Mouse (Mus musculus) cerebellum, adult 2 months (tissue): ENCODE results near the gene Tmed6. TPM values are rescaled to one million over a fixed set of nuclear protein-coding genes. Genes with fewer than 3 reads are reported as not detected.

ENCODE experiments used
- DNase-seq, 2 experiments: peaks; one replicate each; pipeline ENCODE4 v3.0.0; 2021
- H3K27ac ChIP-seq: fragments of 200-500 bp; 2 replicates; pipeline ENCODE4 v1.5.1; 2012; ENCODE audit warnings: low read length, control low read depth, inconsistent platforms; ENCODE audit not compliant: insufficient read depth
- H3K27me3 ChIP-seq: fragments of 200-500 bp; 2 replicates; pipeline ENCODE4 v1.6.1; 2012; ENCODE audit warnings: inconsistent platforms, mild to moderate bottlenecking, low read length, moderate library complexity; ENCODE audit not compliant: control insufficient read depth, insufficient read depth
- H3K4me1 ChIP-seq: fragments of 200-500 bp; 2 replicates; pipeline ENCODE4 v1.6.1; 2011; ENCODE audit warnings: low read length; ENCODE audit not compliant: control insufficient read depth, insufficient read depth
- H3K4me3 ChIP-seq: fragments of 200-500 bp; replicated peaks from 2 replicates; pipeline ENCODE3; 2011; ENCODE audit warnings: mild to moderate bottlenecking, low read depth, low read length, control low read depth; ENCODE audit not compliant: insufficient read depth
- CTCF ChIP-seq: fragments of 200-500 bp; IDR thresholded peaks from 2 replicates; pipeline ENCODE4 v1.5.1; 2011; ENCODE audit warnings: low read depth, mild to moderate bottlenecking, control low read depth, low read length, moderate library complexity, borderline replicate concordance; ENCODE audit not compliant: insufficient read depth
- POLR2A ChIP-seq: fragments of 200-500 bp; IDR thresholded peaks from 2 replicates; pipeline ENCODE4 v1.6.1; 2011; ENCODE audit warnings: low read length, control low read depth, borderline replicate concordance; ENCODE audit not compliant: insufficient read depth
- WGBS: fragments of 180-500 bp; shearing (Covaris S2); methylation state at CpG from one replicate; pipeline ENCODE4 v1.1.7; 2018; 5-methylcytosine and 5-hydroxymethylcytosine counted together
- polyA plus RNA-seq: library from polyadenylated mRNA; depleted of rRNA; stranded (reverse); fragments of >200 nt; gene quantifications from 2 replicates; pipeline ENCODE4 v1.2.3, GENCODE M21; 2012; rRNA removed

The Tmed6 gene
- polyA plus RNA-seq: not detected in 2 replicates

DNA sequence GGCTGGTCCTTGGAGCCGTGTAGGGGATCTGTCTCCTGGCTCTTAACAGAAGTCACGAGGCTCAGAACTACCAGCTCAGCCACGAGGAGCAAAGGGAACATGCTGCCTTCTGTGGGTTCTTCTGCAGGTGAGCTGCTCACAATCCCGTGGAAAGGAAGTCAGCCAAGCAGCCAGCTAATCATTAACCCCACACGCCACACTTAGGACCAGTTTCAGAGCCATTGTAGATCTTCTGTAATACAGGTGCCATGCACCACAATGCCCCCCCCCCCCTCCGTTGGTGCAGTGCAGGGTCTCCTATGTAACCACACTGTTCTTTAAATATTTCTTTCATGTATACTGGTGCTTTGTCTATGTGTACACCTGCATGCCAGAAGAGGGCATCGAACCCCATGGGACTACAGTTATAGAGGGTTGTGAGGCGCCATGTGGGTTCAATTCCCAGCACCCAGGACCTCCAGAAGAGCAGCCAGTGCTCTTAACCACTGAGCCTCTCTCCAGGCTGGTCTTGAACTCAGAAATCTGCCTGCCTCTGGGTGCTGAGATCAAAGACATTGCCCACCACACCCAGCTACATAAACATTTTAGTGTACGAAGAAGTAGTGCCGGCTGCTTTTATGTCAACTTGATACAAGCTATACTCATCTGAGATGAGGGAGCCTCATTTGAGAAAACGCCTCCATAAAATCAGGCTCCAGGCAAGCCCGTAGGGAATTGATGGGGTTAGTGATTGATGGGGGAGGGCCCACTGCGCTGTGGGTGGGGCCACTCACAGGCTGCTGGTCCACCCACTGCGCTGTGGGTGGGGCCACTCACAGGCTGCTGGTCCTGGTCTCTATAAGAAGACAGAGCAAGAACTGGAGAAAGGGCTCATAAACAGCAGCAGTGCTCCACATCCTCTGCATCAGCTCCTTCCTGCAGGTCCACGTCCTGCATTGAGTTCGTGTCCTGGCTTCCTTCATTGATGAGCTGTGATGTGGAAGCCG lies at the start of gene Tmed6:
Tmed6 (minus strand) TSS at position 134 of the 986 bp plus-strand sequence.
- H3K4me3 ChIP-seq: no peak within 1 kb of the TSS
- DNase-seq: no peak
- no peaks in the 10 kb centered on the region for H3K4me1 ChIP-seq
- H3K27me3 ChIP-seq: no peaks in the 10 kb centered on the region
- 58% methylated on average over 17 of the region's 17 CpGs for WGBS
- H3K27ac ChIP-seq: no peak within 1 kb of the TSS
- TF ChIP-seq POLR2A (no peak), CTCF (no peak)

DNA sequence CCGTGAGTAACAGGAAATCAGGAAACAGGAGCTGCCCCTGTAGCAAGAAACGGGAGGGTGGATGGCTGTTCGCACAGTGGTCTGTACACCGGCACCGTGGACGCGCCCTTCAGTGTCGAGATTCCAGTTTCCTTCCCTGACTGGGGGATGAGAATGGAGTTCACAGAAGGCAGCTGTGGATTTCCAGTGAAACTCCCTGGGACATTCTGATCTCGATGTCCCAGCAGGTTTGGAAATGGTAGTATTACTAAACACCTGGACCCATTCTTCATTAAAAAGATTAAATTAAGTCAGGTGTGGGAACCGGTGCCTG lies 49.5 kb upstream of the Tmed6 start:
- WGBS: 84% methylated on average over 10 of the region's 10 CpGs

GRCm38 (mm10) chr8:107114150-107115007 lies 48.9 kb upstream of the Tmed6 start:
- TF ChIP-seq CTCF: no peak
- TF ChIP-seq POLR2A: no peak
- Histone ChIP-seq H3K27ac (no peak overlapping the region), H3K4me1 (peaks cover 3% of the 10 kb centered on the region), H3K27me3 (no peaks in the 10 kb centered on the region), H3K4me3 (no peak overlapping the region)
- WGBS: 51% methylated on average over 19 of the region's 19 CpGs
- no peak for DNase-seq

More for the DNA sequence above, 49.5 kb upstream of the Tmed6 start:
- no peak overlapping the region for H3K4me3 ChIP-seq
- no peak for DNase-seq
- TF ChIP-seq POLR2A: no peak
- no peak for TF ChIP-seq CTCF
- no peak overlapping the region for H3K27ac ChIP-seq
- H3K27me3 ChIP-seq: no peaks in the 10 kb centered on the region
- peaks cover 3% of the 10 kb centered on the region for H3K4me1 ChIP-seq

- Histone ChIP-seq H3K4me3 (no peak overlapping the region), H3K4me1 (no peaks in the 10 kb centered on the region), H3K27me3 (no peaks in the 10 kb centered on the region), H3K27ac (no peak overlapping the region)
- no peak for DNase-seq
- TF ChIP-seq CTCF (no peak), POLR2A (no peak)
- WGBS: 63% methylated on average over 4 of the region's 4 CpGs
Measured at GRCm38 (mm10) chr8:107113209-107113608, 47.8 kb upstream of the Tmed6 start.

DNA sequence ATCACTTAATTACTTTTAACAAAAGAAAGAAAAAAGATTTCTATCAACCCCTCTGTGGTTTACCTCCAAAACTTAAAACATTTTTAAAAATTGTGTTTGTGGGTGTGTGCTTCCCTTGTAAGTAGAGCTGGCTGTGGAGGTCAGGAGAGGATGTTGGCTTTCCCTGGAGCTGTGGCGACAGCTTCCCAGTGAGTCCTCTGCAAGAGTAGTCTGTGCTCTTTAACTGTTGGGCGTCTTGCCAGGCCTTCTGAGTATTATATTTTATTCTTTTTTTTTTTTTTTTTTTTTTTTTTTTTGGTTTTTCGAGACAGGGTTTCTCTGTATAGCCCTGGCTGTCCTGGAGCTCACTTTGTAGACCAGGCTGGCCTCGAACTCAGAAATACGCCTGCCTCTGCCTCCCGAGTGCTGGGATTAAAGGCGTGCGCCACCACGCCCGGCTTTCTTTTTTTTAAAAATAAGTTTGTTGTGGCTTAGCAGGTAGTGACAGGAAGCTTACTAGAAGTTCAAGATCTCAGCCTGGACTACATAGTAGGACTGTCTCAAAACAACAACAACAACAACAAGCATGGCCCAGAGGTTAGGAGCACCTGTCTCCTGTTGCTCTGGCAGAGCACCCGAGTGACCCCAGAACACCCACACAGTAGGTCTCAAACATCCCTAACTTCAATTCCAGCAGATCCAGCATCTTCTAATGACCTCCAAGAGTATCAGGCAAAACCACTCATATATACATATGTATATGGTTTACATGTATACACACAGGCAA lies 46.1 kb upstream of the Tmed6 start:
- no peak for DNase-seq
- Histone ChIP-seq H3K4me3 (no peak overlapping the region), H3K27me3 (no peaks in the 10 kb centered on the region), H3K27ac (no peak overlapping the region), H3K4me1 (no peaks in the 10 kb centered on the region)
- 85% methylated on average over 10 of the region's 11 CpGs for WGBS
- TF ChIP-seq CTCF (no peak), POLR2A (no peak)

- Histone ChIP-seq H3K4me1 (no peaks in the 10 kb centered on the region), H3K4me3 (no peak overlapping the region), H3K27me3 (no peaks in the 10 kb centered on the region), H3K27ac (no peak overlapping the region)
- DNase-seq: no peak
- 50% methylated on average over 9 of the region's 9 CpGs for WGBS
- TF ChIP-seq POLR2A (no peak), CTCF (no peak)
Measured at GRCm38 (mm10) chr8:107110629-107111330, 45.3 kb upstream of the Tmed6 start.
